Mouse (Mus musculus): ENCODE measurements around the gene Efl1. TPM values are rescaled to one million over a fixed set of nuclear protein-coding genes. Genes with fewer than 3 reads are reported as not detected.

Gene Efl1
- polyA plus RNA-seq, 1 experiment from 2014 or later: 15.7 TPM

- 0 out of 2 replicates have a peak, but pooled peaks have one; percentile 32 for ATAC-seq
- no peak overlapping the region for H3K9ac ChIP-seq
- H3K9me3 ChIP-seq (replicated peaks): no peaks in the 10 kb centered on the region
- peaks cover 13% of the 10 kb centered on the region; the same call in 1 of the 2 replicates for H3K4me1 ChIP-seq
- H3K27me3 ChIP-seq (replicated peaks): no peaks in the 10 kb centered on the region
- peaks cover 61% of the 10 kb centered on the region for H3K36me3 ChIP-seq
- 17% methylated on average over 3 of the region's 3 CpGs for WGBS (ENCODE audit: insufficient replicate concordance)
- no peak overlapping the region for H3K4me2 ChIP-seq
- H3K4me3 ChIP-seq: no peak overlapping the region
- H3K27ac ChIP-seq: no peak overlapping the region
Observed at GRCm38 (mm10) chr7:82688736-82689135, 40.3 kb downstream of the Efl1 start.

DNA sequence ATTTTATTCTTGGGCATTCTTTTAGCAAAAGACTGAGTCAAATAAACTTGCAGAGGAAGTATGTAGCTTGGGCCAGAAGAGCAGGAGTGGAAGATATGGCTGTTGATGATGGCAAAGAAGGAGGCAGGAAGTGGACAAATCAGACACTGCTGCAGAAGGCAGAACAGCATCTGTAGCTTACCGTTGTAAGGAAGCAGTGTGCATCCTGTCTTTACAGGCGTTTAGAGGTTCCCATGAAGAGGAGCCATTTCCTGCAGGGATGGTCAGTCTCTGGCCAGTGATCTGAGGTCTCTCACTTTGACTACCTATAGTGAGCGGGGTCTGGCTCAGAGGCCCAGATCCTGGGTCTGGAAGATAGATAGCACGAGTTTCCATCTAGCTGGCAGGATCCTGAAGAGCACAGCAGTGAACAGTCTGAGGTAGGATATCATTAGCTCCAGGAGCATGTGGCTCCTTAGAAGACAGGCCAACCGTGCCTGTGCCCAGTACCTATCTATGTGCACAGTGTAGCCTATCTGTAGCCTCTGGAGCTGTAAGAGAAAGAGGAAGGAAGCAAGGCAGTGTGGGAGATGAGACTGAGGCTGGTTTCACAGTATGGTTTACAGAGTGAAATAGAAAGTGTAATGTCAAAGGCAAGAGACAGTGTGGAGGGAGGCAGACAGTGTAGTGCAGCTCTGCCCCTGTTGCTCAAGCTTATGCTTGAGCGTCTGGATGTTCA is 42.8 kb downstream of the Efl1 start:
- no peak overlapping the region for H3K9ac ChIP-seq
- no peak overlapping the region for H3K4me2 ChIP-seq
- H3K27me3 ChIP-seq (replicated peaks): no peaks in the 10 kb centered on the region
- WGBS (ENCODE audit: insufficient replicate concordance): 25% methylated on average over 6 of the region's 6 CpGs
- no peak overlapping the region for H3K4me3 ChIP-seq
- H3K4me1 ChIP-seq: peaks cover 13% of the 10 kb centered on the region; the same call in 1 of the 2 replicates
- H3K9me3 ChIP-seq (replicated peaks): no peaks in the 10 kb centered on the region
- peaks cover 62% of the 10 kb centered on the region for H3K36me3 ChIP-seq
- H3K27ac ChIP-seq: peak overlapping the region; percentile 25; the same call in 1 of the 2 replicates
- peak; percentile 63 for ATAC-seq

DNA sequence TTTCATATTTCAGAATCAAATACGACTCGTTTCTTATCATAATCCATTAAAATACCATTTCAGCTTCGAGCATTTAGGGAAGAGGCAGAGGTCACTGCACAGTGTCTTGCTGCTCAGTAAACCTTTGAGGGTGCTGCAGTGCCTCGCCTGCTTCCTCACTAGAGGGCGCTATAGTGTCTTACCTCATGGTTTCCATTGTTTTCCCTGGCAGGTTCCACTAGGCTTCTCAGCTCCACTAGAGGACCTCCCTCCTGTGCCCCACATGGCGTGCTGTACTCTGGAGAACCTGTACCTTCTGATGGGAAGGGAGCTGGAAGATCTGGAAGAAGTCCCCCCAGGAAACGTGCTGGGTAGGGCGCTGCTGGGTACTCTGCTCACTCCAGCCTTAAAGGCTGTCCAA is 49.3 kb downstream of the Efl1 start:
- no peak overlapping the region for H3K4me2 ChIP-seq
- H3K4me3 ChIP-seq: no peak overlapping the region
- ATAC-seq: no peak
- WGBS (ENCODE audit: insufficient replicate concordance): 63% methylated on average over 8 of the region's 8 CpGs
- no peaks in the 10 kb centered on the region for H3K27me3 ChIP-seq (replicated peaks)
- H3K9me3 ChIP-seq (replicated peaks): no peaks in the 10 kb centered on the region
- H3K36me3 ChIP-seq: peaks cover 75% of the 10 kb centered on the region
- no peaks in the 10 kb centered on the region for H3K4me1 ChIP-seq
- H3K27ac ChIP-seq: no peak overlapping the region
- H3K9ac ChIP-seq: no peak overlapping the region

- H3K4me1 ChIP-seq: no peaks in the 10 kb centered on the region
- H3K9ac ChIP-seq: no peak overlapping the region
- H3K27ac ChIP-seq: no peak overlapping the region
- no peaks in the 10 kb centered on the region for H3K9me3 ChIP-seq (replicated peaks)
- WGBS (ENCODE audit: insufficient replicate concordance): 51% methylated on average over 3 of the region's 3 CpGs
- no peaks in the 10 kb centered on the region for H3K27me3 ChIP-seq (replicated peaks)
- H3K4me3 ChIP-seq: no peak overlapping the region
- peaks cover 67% of the 10 kb centered on the region for H3K36me3 ChIP-seq
- no peak for ATAC-seq
- H3K4me2 ChIP-seq: no peak overlapping the region
Observed at GRCm38 (mm10) chr7:82698968-82699367, 50.6 kb downstream of the Efl1 start.

GRCm38 (mm10) chr7:82702384-82703343 is 54.2 kb downstream of the Efl1 start:
- no peak overlapping the region for H3K9ac ChIP-seq
- H3K9me3 ChIP-seq (replicated peaks): no peaks in the 10 kb centered on the region
- no peak overlapping the region for H3K4me3 ChIP-seq
- H3K36me3 ChIP-seq: peaks cover 49% of the 10 kb centered on the region
- WGBS (ENCODE audit: insufficient replicate concordance): 76% methylated on average over 5 of the region's 5 CpGs
- H3K27ac ChIP-seq: no peak overlapping the region
- H3K4me2 ChIP-seq: no peak overlapping the region
- H3K27me3 ChIP-seq (replicated peaks): no peaks in the 10 kb centered on the region
- no peak for ATAC-seq
- no peaks in the 10 kb centered on the region for H3K4me1 ChIP-seq

- Histone ChIP-seq H3K4me1 (no peaks in the 10 kb centered on the region), H3K27ac (no peak overlapping the region), H3K9ac (no peak overlapping the region), H3K4me3 (no peak overlapping the region), H3K4me2 (no peak overlapping the region), H3K27me3 (replicated peaks) (no peaks in the 10 kb centered on the region), H3K36me3 (peaks cover 14% of the 10 kb centered on the region; the same call in 1 of the 2 replicates), H3K9me3 (replicated peaks) (no peaks in the 10 kb centered on the region)
- whole genome bisulfite sequencing (ENCODE audit: insufficient replicate concordance): 82% methylated on average over 4 of the region's 4 CpGs
- no peak for ATAC-seq
Observed at GRCm38 (mm10) chr7:82709172-82709571, 60.8 kb downstream of the Efl1 start.

DNA sequence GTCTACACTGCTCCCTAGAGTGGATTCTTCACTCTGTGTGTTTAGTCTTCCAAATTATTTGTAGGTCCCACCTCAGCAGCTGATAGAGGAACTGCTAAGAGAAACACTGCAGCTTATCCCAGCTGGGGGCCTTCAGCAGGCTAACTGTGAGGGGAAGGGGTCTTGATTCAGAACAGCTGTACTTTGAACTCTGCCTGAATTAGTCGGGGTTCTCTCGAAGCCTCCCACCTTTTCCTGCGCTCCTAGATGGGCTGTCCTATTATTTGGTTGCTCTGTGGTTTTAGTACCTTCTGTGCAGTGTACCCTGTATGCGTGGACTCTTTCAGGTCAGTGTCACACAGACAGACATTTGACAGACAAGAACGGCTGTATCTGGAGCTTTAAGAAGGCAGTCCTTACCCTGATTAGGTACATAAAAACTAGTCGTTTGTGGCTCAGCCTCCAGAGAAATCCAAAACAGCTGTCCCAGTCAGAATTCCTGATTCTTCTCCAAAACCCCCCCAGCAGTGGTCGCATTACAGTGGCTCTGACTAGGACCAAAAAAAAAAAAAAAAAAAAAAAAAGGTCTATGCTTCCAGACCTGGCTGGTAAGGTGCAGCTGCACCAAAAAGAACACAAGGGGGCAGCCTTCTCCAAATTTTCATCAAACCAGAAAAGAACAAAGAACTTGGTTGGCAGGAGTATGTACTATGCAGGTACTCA is 66.9 kb downstream of the Efl1 start:
- WGBS (ENCODE audit: insufficient replicate concordance): 63% methylated on average over 7 of the region's 7 CpGs
- ATAC-seq: no peak; the same call in 1 of the 2 replicates
- Histone ChIP-seq H3K36me3 (peaks cover 10% of the 10 kb centered on the region; the same call in 1 of the 2 replicates), H3K4me1 (peaks cover 9% of the 10 kb centered on the region), H3K4me3 (no peak overlapping the region), H3K9me3 (replicated peaks) (no peaks in the 10 kb centered on the region), H3K9ac (no peak overlapping the region), H3K27me3 (replicated peaks) (no peaks in the 10 kb centered on the region), H3K27ac (no peak overlapping the region), H3K4me2 (no peak overlapping the region)

DNA sequence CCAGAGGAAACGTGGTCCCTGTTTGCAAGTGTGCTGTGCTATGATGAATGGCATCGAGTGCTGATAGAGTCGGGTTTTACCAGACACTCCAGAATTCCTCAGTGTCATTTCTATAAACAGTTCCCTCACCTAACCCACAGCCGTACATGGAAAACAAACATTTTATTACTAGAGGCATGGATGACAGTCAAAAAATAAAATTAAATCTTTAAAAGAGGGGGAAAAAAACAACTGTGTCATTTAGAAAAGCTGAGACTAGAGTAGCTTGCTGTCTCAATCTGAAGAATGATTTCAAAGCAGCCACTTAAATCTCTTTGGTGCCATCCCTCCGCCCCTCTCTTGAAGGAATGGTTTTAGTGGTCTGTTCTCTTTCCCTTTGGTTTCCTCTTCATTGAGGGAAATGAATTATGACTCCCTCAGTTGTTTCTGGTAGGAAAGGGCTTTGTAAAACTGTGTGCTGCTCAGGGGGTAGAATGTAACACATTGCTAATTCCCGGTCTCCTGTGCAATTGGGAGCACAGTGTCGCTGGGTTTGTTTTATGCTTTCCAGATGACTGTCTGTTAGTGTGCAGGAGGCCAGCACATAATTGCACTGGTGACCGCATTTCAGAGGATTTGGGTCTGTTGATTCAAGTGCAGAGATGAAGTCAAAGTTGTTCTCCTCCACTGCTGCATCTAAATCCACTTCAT is 67.6 kb downstream of the Efl1 start:
- no peak overlapping the region for H3K4me3 ChIP-seq
- no peak overlapping the region for H3K4me2 ChIP-seq
- no peaks in the 10 kb centered on the region for H3K27me3 ChIP-seq (replicated peaks)
- ATAC-seq: no peak
- 64% methylated on average over 8 of the region's 8 CpGs for WGBS (ENCODE audit: insufficient replicate concordance)
- no peaks in the 10 kb centered on the region for H3K9me3 ChIP-seq (replicated peaks)
- H3K27ac ChIP-seq: no peak overlapping the region
- no peak overlapping the region for H3K9ac ChIP-seq
- peaks cover 9% of the 10 kb centered on the region for H3K4me1 ChIP-seq
- H3K36me3 ChIP-seq: peaks cover 8% of the 10 kb centered on the region; the same call in 1 of the 2 replicates

DNA sequence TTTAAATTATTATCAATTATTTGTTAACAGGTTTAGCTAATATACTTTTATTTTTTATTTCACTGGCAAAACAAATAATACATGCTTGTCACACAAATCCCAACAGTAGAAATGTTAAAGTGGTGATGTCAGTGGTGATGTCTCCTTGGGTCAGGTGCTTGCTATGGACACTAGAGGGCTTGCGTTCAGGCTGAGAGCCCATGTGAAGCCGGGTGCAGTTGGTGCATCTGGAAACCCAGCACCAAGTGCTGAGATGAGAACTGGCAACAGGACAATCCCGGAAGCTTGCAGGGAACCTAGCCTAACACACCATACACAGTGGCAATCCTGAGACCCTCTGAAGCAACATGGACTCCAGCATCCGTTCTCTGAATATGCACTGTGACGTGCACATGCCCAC is 70.9 kb downstream of the Efl1 start:
- H3K27me3 ChIP-seq (replicated peaks): no peaks in the 10 kb centered on the region
- H3K27ac ChIP-seq: no peak overlapping the region
- H3K4me1 ChIP-seq: peaks cover 21% of the 10 kb centered on the region
- no peak overlapping the region for H3K4me3 ChIP-seq
- no peaks in the 10 kb centered on the region for H3K9me3 ChIP-seq (replicated peaks)
- WGBS (ENCODE audit: insufficient replicate concordance): 66% methylated on average over 5 of the region's 5 CpGs
- no peak overlapping the region for H3K4me2 ChIP-seq
- no peak overlapping the region for H3K9ac ChIP-seq
- ATAC-seq: no peak
- peaks cover 5% of the 10 kb centered on the region; the same call in 1 of the 2 replicates for H3K36me3 ChIP-seq

GRCm38 (mm10) chr7:82719740-82720139 is 71.3 kb downstream of the Efl1 start:
- H3K27me3 ChIP-seq (replicated peaks): no peaks in the 10 kb centered on the region
- 0 out of 2 replicates have a peak, but pooled peaks cover 2% of the 10 kb centered on the region for H3K36me3 ChIP-seq
- no peaks in the 10 kb centered on the region for H3K9me3 ChIP-seq (replicated peaks)
- H3K4me2 ChIP-seq: no peak overlapping the region
- H3K4me1 ChIP-seq: peaks cover 21% of the 10 kb centered on the region
- no peak overlapping the region for H3K9ac ChIP-seq
- H3K4me3 ChIP-seq: no peak overlapping the region
- WGBS (ENCODE audit: insufficient replicate concordance): 59% methylated on average over 5 of the region's 5 CpGs
- no peak overlapping the region for H3K27ac ChIP-seq
- ATAC-seq: no peak

GRCm38 (mm10) chr7:82720501-82720900 is 72.1 kb downstream of the Efl1 start:
- Histone ChIP-seq H3K27ac (no peak overlapping the region), H3K4me2 (no peak overlapping the region), H3K9ac (no peak overlapping the region), H3K27me3 (replicated peaks) (no peaks in the 10 kb centered on the region), H3K36me3 (0 out of 2 replicates have a peak, but pooled peaks cover 2% of the 10 kb centered on the region), H3K4me3 (no peak overlapping the region), H3K4me1 (peaks cover 21% of the 10 kb centered on the region), H3K9me3 (replicated peaks) (no peaks in the 10 kb centered on the region)
- no peak for ATAC-seq
- WGBS (ENCODE audit: insufficient replicate concordance): 76% methylated on average over 7 of the region's 7 CpGs

Measured in liver, embryonic 12.5 days (tissue).